Mouse (Mus musculus) stomach, postnatal 0 days (tissue): ENCODE data around the gene Plekho2. TPM values are rescaled to one million over a fixed set of nuclear protein-coding genes. Genes with fewer than 3 reads are reported as not detected.

Source experiments
- ATAC-seq: fragments of 200-750 bp; cut with Nextera tagmentation; 2 replicates; pipeline ENCODE4 v1.8.0; 2017; ENCODE audit not compliant: low FRiP score, low TSS enrichment
- DNase-seq: peaks from one replicate; pipeline ENCODE4 v3.0.0-alpha.2; 2016; ENCODE audit warnings: low spot score
- H3K27ac ChIP-seq: fragments of 300-500 bp; sonication (generic); replicated peaks from 2 replicates; pipeline ENCODE4 v1.5.1; 2014; ENCODE audit warnings: mild to moderate bottlenecking, control low read depth
- H3K27me3 ChIP-seq: fragments of 300-500 bp; sonication (generic); 2 replicates; pipeline ENCODE4 v1.6.1; 2014; ENCODE audit warnings: low read length; ENCODE audit not compliant: control insufficient read depth, insufficient read depth
- H3K36me3 ChIP-seq: fragments of 300-500 bp; sonication (generic); 2 replicates; pipeline ENCODE4 v1.6.1; 2014; ENCODE audit warnings: low read length, mixed read lengths; ENCODE audit not compliant: control insufficient read depth, insufficient read depth
- H3K4me1 ChIP-seq: fragments of 300-500 bp; sonication (generic); replicated peaks from 2 replicates; pipeline ENCODE4 v1.6.1; 2014; ENCODE audit warnings: antibody characterized with exemption; ENCODE audit not compliant: control insufficient read depth, insufficient read depth
- H3K4me2 ChIP-seq: fragments of 300-500 bp; sonication (generic); replicated peaks from 2 replicates; pipeline ENCODE4 v1.6.1; 2014; ENCODE audit warnings: low read depth, mild to moderate bottlenecking, control low read depth, moderate library complexity
- H3K4me3 ChIP-seq: fragments of 300-500 bp; sonication (generic); 2 replicates; pipeline ENCODE4 v1.5.1; 2014; ENCODE audit warnings: low read depth, low read length, control low read depth
- H3K9ac ChIP-seq: fragments of 300-500 bp; sonication (generic); 2 replicates; pipeline ENCODE4 v1.6.1; 2014; ENCODE audit warnings: mild to moderate bottlenecking, low read length, control low read depth, mixed read lengths
- H3K9me3 ChIP-seq: fragments of 300-500 bp; sonication (generic); 2 replicates; pipeline ENCODE4 v1.6.1; 2016; ENCODE audit warnings: low read length; ENCODE audit not compliant: control insufficient read depth
- CTCF ChIP-seq: IDR thresholded peaks from 2 replicates; pipeline ENCODE4 v1.5.1; 2016; ENCODE audit warnings: antibody characterized with exemption, low read depth, mild to moderate bottlenecking, moderate library complexity
- EP300 ChIP-seq: optimal IDR thresholded peaks from 2 replicates; pipeline ENCODE3; 2016; ENCODE audit warnings: antibody characterized with exemption
- WGBS: fragments of 180-500 bp; shearing (Covaris S2); extraction: QIAGEN DNeasy Blood & Tissue Kit; methylation state at CpG from one replicate; pipeline ENCODE4 v1.1.7; 2014; 5-methylcytosine and 5-hydroxymethylcytosine counted together
- polyA plus RNA-seq: library from polyadenylated mRNA; unstranded; fragments of >200 nt; fragmentation: Nextera tagmentation; extraction: Ambion mirVana; gene quantifications from 2 replicates; pipeline ENCODE4 v1.2.1, GENCODE M21; 2015

Gene Plekho2
- polyA plus RNA-seq, 1 experiment from 2014 or later: 9.6 TPM

DNA sequence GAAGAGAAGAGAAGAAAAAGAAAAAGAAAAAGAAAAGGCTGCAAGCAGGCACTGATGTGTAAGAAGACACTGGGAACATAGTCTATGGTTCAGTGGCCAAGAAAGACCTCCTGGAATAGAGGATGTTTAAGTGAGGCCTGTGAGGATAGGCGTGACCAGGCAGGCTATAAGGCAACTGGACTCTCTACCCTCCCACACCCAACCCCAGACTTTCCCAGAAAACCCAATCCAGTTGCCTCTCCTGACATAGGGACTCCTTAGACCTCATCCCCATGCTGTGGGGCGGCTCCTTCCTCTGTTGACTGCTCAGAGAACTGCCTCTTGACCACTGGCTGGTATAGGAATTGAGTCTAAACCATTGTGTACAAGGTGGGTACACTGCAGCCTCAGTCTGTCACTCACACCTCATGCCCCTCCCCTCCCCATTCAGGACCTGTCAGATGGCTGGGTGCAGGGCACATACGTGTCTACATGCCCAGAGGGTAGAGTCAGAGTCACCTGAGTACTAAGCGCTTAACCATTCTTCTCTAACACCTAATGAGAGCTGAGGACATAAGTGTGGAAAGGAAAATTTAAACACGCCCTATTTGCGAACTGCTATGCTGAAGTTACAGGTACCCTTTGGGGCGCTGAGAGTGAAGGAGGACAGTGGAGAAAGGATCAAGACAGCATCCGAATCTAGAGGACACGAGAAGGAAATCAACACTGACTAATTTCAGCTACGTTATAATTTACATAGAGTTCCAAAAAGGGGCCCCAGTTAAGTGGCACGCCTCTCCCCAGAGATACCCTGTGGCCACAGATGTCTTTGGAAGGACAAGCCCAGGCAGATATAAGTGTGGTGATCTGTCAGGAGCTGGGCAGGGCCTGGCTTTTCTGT lies 5.1 kb downstream of the Plekho2 start:
- Histone ChIP-seq H3K36me3 (peaks cover 7% of the 10 kb centered on the region; the same call in 1 of the 2 replicates), H3K4me2 (no peak overlapping the region), H3K27ac (peak overlapping the region; percentile 24; the same call in 1 of the 2 replicates), H3K9me3 (no peaks in the 10 kb centered on the region), H3K4me3 (no peak overlapping the region), H3K9ac (no peak overlapping the region), H3K4me1 (peaks cover 2% of the 10 kb centered on the region; the same call in 1 of the 2 replicates), H3K27me3 (no peaks in the 10 kb centered on the region)
- WGBS: 66% methylated on average over 11 of the region's 11 CpGs
- ATAC-seq (no peak), DNase-seq (no peak)
- TF ChIP-seq EP300: no peak
- no peak for TF ChIP-seq CTCF

GRCm38 (mm10) chr9:65572837-65573236 lies 7.0 kb downstream of the Plekho2 start:
- WGBS: 77% methylated on average over 6 of the region's 6 CpGs
- Histone ChIP-seq H3K4me3 (no peak overlapping the region), H3K9me3 (no peaks in the 10 kb centered on the region), H3K36me3 (peaks cover 13% of the 10 kb centered on the region; the same call in 1 of the 2 replicates), H3K4me2 (no peak overlapping the region), H3K27ac (no peak overlapping the region), H3K27me3 (no peaks in the 10 kb centered on the region), H3K9ac (no peak overlapping the region), H3K4me1 (no peaks in the 10 kb centered on the region; the same call in 1 of the 2 replicates)
- ATAC-seq (no peak), DNase-seq (no peak)
- TF ChIP-seq CTCF: no peak
- TF ChIP-seq EP300: no peak

GRCm38 (mm10) chr9:65569491-65569971 lies 10.3 kb downstream of the Plekho2 start:
- Histone ChIP-seq H3K4me2 (no peak overlapping the region), H3K36me3 (peaks cover 13% of the 10 kb centered on the region; the same call in 1 of the 2 replicates), H3K4me3 (no peak overlapping the region), H3K9me3 (no peaks in the 10 kb centered on the region), H3K4me1 (no peaks in the 10 kb centered on the region), H3K27me3 (no peaks in the 10 kb centered on the region), H3K9ac (no peak overlapping the region), H3K27ac (peak overlapping the region; percentile 81)
- 42% methylated on average over 6 of the region's 6 CpGs for WGBS
- DNase-seq: no peak
- no peak for TF ChIP-seq EP300
- no peak for TF ChIP-seq CTCF
- ATAC-seq: peak; percentile 60; the same call in 1 of the 2 replicates

DNA sequence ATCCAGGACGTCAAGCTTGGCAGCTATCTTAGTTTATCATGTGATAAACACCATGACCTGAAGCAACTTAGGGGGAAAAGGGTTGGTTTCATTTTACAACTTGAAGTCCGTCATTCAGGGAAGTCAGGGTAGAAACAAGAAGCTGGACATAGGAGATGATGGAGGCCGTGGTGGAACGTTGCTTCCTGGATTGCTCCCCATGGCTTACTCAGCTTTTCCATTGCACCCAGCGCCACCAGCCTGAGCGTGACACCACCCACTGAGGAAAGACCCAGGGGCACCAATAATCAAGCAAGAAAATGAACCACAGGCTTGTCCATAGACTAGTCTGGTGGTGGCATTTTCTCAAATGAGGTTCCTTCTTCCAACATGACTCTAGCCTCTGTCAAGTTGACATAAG lies 11.1 kb downstream of the Plekho2 start:
- H3K9ac ChIP-seq: no peak overlapping the region
- no peaks in the 10 kb centered on the region for H3K9me3 ChIP-seq
- 77% methylated on average over 6 of the region's 6 CpGs for WGBS
- ATAC-seq (no peak), DNase-seq (no peak)
- TF ChIP-seq CTCF (no peak), EP300 (no peak)
- H3K27me3 ChIP-seq: no peaks in the 10 kb centered on the region
- H3K36me3 ChIP-seq: peaks cover 13% of the 10 kb centered on the region; the same call in 1 of the 2 replicates
- H3K4me1 ChIP-seq: no peaks in the 10 kb centered on the region
- peak overlapping the region; percentile 81 for H3K27ac ChIP-seq
- H3K4me2 ChIP-seq: no peak overlapping the region
- H3K4me3 ChIP-seq: no peak overlapping the region

DNA sequence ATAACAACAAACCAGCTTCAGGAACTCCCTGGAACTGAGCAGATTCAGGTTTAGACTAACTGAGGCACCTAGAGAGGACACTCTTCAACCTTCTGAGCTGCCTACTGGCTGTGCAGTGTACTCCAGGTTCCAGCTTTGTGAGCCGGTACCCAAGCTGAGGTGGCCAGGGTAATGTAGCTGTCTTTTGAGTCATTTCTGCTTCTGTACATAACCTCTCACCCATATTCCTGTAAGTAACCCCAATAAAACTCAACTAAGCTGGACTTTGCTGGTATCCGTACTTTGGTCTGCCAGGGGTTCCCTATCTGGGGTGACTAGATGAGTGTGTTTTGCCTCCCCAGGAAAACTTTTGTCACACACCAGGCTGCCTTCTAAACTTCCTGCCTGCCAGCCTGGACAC lies 15.1 kb downstream of the Plekho2 start:
- Histone ChIP-seq H3K27me3 (no peaks in the 10 kb centered on the region), H3K4me3 (no peak overlapping the region), H3K36me3 (peaks cover 6% of the 10 kb centered on the region; the same call in 1 of the 2 replicates), H3K4me2 (no peak overlapping the region), H3K9me3 (no peaks in the 10 kb centered on the region), H3K27ac (no peak overlapping the region), H3K4me1 (no peaks in the 10 kb centered on the region), H3K9ac (no peak overlapping the region)
- 95% methylated on average over 2 of the region's 2 CpGs for WGBS
- no peak for TF ChIP-seq EP300
- no peak for TF ChIP-seq CTCF
- ATAC-seq: no peak
- no peak for DNase-seq

DNA sequence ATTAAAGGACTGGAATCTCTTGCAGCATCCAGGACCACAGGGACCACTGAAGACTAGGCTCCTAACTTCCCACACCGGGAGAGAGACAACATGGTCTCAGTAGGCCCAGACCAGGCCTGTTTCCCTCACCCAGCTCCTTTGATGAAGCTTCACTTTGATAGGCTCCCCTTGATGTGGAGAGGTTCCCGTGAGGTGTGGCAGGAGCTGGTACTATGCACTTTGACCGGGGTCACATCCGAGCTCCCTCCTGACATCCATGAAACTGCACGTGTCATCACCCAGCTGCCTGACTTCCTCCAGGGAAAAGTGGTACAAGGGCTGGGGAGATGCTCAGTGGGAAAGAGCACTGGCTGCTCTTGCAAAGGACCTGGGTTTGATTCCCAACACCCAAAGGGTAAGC lies 16.8 kb downstream of the Plekho2 start:
- H3K36me3 ChIP-seq: no peaks in the 10 kb centered on the region; the same call in 1 of the 2 replicates
- H3K4me1 ChIP-seq: no peaks in the 10 kb centered on the region
- H3K9me3 ChIP-seq: no peaks in the 10 kb centered on the region
- ATAC-seq (no peak), DNase-seq (no peak)
- TF ChIP-seq EP300: no peak
- TF ChIP-seq CTCF: no peak
- WGBS: 85% methylated on average over 5 of the region's 5 CpGs
- no peak overlapping the region for H3K4me3 ChIP-seq
- no peaks in the 10 kb centered on the region for H3K27me3 ChIP-seq
- H3K27ac ChIP-seq: no peak overlapping the region
- H3K9ac ChIP-seq: no peak overlapping the region
- no peak overlapping the region for H3K4me2 ChIP-seq
